Mouse (Mus musculus) kidney, adult 11 months (tissue): ENCODE measurements around the gene Trim58.

Experiments used
- DNase-seq: peaks from one replicate; pipeline ENCODE4 v3.0.0; 2022

Gene Trim58

DNA sequence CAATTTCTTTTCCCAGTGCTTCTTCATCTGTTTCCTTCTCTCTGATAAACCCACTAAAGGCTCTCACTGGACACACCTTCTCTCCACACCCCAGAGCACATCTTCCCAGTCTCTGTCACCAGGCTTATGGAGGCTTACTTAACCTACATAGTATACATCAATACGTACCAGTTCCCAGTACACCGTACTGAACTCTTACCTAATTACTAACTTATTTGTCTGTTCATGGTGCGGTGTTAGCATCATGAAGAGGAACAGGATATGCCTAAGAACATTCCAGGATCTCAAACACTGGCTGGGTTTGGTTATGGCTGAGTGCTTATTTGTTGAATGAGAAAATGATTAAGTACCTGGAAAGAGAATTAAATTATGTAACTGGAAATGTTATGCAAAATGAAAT is 14.9 kb downstream of the Trim58 start:
- no peak for DNase-seq

GRCm38 (mm10) chr11:58658596-58658995 is 18.3 kb downstream of the Trim58 start, which contains the start of gene Olfr322:
Gene Olfr322, plus strand, starts transcription at chr11:58658782.
- DNase-seq = no peak

DNA sequence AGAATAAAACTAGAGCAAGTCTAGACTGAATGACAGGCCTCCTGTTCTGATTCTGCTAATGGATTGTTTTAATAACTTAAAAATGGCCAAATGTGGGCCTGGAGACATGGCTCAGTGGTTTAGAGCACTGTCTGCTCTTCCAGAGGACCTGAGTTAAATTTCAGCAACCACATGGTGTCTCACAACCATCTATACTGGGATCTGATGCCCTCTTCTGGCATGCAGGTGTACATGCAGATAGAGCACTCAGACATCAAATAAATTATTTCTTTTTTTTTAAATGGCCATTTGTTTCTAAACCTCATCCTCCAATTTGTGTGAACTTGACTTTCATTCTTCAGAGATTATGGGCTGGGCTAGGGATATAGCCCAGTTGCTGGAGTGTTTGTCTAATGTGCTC is 29.0 kb downstream of the Trim58 start:
- DNase-seq = no peak

DNA sequence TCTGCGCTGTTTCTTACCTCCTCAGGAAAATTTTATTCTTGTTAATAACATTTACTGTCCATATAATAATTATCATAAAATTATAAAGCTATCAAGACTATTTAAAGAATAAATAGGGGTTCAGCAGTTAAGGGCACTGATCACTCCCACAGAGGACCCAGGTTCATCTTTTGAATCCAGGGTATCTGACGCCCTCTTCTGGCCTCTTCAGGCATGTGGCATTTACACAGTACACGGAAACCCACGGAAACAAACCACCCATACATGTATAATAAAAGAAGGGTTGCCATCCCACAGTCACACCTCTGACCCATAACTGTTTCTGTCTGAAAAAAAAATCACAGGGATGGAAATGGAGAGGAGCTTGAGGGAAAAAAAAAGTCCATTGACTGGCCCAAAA is 31.6 kb downstream of the Trim58 start:
- no peak for DNase-seq

DNA sequence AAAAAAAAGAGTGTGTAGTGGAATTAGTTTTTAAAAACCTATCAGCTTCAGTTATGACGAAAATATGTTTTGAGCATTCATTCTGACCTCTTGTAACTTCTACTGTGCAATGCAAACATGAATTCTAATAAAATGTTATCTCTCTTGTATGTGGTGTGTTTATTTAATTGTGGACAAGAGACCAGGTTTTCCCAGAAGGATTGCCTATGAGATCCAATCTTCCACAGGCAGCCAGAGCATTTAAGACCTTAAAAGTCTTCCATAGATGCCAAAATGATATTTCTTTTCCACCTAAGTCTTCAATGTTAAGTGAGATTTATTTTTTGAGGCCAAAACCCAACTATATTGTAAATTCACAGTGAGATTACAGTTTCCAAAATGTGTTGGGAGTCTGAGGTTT is 40.5 kb downstream of the Trim58 start, which contains the start of gene Olfr320:
TSS of gene Olfr320 (plus strand) at position 301 of the 400 bp plus-strand sequence.
- no peak for DNase-seq

DNA sequence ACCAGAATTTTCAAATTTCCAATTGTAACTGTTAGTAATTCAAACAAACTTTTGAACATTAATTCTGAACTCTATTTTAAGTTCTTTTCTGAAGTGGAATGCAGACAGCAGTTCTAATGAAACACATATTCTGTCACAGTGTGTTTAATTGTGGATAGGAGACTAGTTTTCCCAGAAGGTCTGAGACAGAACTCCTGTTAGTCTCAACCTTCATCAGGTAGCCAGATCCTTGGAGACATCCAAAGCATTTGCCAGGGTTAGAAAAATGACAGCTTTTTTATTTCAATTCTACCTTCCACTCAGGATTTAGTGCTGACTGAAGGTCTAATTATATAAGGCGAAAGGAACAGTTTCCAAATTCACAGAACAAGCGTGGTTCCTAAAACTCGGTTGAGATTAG is 58.6 kb downstream of the Trim58 start, which contains the start of gene Olfr319:
TSS of gene Olfr319 (plus strand) at position 301 of the 400 bp plus-strand sequence.
- no peak for DNase-seq
